Mouse (Mus musculus): ENCODE results near the gene Prcd. TPM values are rescaled to one million over a fixed set of nuclear protein-coding genes. Genes with fewer than 3 reads are reported as not detected.
A peak's percentile ranks its signal among the peaks of the same experiment; 100 is the strongest.

The Prcd gene
- polyA plus RNA-seq, 1 experiment from 2014 or later, result 1.9 TPM

GRCm38 (mm10) chr11:116653709-116654221 is 431 bp downstream of the Prcd start:
- Histone ChIP-seq H3K27me3 (replicated peaks; ENCODE audit: control insufficient read depth, insufficient read depth, low read length) (peaks cover 16% of the 10 kb centered on the region; the same call in 1 of the 2 replicates), H3K4me2 (ENCODE audit: low read depth, low read length) (peak overlapping the region; percentile 96), H3K27ac (ENCODE audit: low read length) (no peak overlapping the region), H3K4me3 (ENCODE audit: low read length) (peak overlapping the region; percentile 59), H3K36me3 (ENCODE audit: control insufficient read depth, insufficient read depth, low read length) (no peaks in the 10 kb centered on the region), H3K4me1 (ENCODE audit: control insufficient read depth, insufficient read depth, low read length) (peaks cover 27% of the 10 kb centered on the region), H3K9ac (ENCODE audit: low read depth, low read length) (peak overlapping the region; percentile 76), H3K9me3 (ENCODE audit: control insufficient read depth, low read length) (no peaks in the 10 kb centered on the region)
- WGBS, result under 1% methylated on average over 44 of the region's 47 CpGs
- ATAC-seq, result no peak

DNA sequence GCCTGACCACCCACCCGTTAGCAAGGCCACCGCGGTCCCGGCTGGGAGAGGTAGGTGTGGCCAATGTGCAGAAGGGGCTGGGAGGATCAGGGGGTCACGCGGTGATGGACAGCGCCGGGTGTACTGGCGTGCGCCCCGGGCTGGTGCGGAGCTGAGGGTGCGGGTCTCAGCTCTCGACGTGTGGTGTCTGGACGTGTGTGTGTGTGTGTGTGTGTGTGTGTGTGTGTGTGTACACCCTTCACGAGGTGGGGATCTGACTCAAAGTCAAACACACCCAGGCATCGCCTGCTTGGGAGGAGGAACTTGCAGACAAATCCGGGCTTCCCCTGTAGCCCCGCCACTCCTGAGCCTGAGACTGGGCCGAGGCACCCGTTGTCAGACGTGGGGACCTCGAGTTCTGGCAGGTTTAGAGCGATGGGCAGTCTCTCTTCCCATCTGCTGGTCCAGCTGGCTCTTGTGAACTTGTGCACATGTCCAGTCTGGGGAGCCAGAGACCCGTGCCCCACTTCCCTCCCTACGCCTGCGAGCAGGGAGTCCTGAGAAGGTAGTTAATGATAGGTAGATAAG is 1.0 kb downstream of the Prcd start, which contains the start of gene Cygb:
Gene Cygb, minus strand, starts transcription at position 59 of the 567 bp plus-strand sequence.
- no peaks in the 10 kb centered on the region for H3K36me3 ChIP-seq (ENCODE audit: control insufficient read depth, insufficient read depth, low read length)
- 6% methylated on average over 28 of the region's 28 CpGs for WGBS
- peaks cover 16% of the 10 kb centered on the region; the same call in 1 of the 2 replicates for H3K27me3 ChIP-seq (replicated peaks; ENCODE audit: control insufficient read depth, insufficient read depth, low read length)
- peak within 1 kb of the TSS; percentile 59 for H3K4me3 ChIP-seq (ENCODE audit: low read length)
- no peak for ATAC-seq
- H3K9me3 ChIP-seq (ENCODE audit: control insufficient read depth, low read length), result no peaks in the 10 kb centered on the region
- peaks cover 23% of the 10 kb centered on the region for H3K4me1 ChIP-seq (ENCODE audit: control insufficient read depth, insufficient read depth, low read length)
- H3K9ac ChIP-seq (ENCODE audit: low read depth, low read length), result peak within 1 kb of the TSS; percentile 76
- H3K4me2 ChIP-seq (ENCODE audit: low read depth, low read length), result peak within 1 kb of the TSS; percentile 96
- no peak within 1 kb of the TSS for H3K27ac ChIP-seq (ENCODE audit: low read length)

DNA sequence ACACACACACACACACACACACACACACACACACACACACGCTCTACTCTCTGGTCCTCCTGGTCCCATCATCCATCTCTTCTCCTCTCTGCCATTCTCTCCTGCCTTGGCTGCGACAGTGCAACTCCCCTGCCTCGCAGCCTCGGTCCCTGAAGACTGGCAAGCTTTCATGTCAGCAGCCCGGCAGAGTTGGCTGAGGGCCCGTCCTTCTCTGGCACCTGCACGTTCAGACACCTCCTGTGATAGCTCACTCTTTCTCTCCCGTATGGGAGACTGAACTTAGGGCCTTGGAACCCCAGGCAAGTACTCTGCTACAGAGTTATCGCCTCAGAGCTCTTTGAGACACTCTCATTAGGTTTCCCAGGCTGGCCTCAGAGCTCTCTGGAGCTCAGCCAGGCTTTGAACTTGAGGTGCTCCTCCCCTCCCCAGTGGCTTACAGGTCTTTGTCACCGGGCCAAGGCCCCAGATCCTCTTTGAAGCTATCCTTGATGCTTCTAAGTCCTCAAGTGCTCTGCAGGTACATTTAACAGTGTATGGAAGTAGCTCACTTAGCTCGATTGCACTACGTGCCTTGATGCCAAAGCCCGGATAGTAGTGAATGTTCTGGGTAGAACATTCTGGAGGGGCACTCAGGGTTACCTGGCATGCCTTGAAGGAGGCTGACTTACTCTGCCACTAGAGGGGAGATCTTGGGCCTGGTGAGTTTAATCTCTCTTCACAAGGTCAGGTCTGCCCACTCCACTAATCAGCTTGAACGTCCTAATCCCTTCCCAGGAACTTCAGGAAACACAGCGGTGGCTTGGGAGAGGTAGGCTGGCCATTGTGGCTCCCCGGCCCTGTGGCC is 3.2 kb downstream of the Prcd start:
- Histone ChIP-seq H3K36me3 (ENCODE audit: control insufficient read depth, insufficient read depth, low read length) (no peaks in the 10 kb centered on the region), H3K27me3 (replicated peaks; ENCODE audit: control insufficient read depth, insufficient read depth, low read length) (peaks cover 16% of the 10 kb centered on the region; the same call in 1 of the 2 replicates), H3K4me1 (ENCODE audit: control insufficient read depth, insufficient read depth, low read length) (peaks cover 28% of the 10 kb centered on the region), H3K9me3 (ENCODE audit: control insufficient read depth, low read length) (no peaks in the 10 kb centered on the region), H3K9ac (ENCODE audit: low read depth, low read length) (peak overlapping the region; percentile 68; the same call in 1 of the 2 replicates), H3K27ac (ENCODE audit: low read length) (no peak overlapping the region), H3K4me2 (ENCODE audit: low read depth, low read length) (no peak overlapping the region), H3K4me3 (ENCODE audit: low read length) (no peak overlapping the region)
- no peak for ATAC-seq
- WGBS, result 74% methylated on average over 16 of the region's 16 CpGs

DNA sequence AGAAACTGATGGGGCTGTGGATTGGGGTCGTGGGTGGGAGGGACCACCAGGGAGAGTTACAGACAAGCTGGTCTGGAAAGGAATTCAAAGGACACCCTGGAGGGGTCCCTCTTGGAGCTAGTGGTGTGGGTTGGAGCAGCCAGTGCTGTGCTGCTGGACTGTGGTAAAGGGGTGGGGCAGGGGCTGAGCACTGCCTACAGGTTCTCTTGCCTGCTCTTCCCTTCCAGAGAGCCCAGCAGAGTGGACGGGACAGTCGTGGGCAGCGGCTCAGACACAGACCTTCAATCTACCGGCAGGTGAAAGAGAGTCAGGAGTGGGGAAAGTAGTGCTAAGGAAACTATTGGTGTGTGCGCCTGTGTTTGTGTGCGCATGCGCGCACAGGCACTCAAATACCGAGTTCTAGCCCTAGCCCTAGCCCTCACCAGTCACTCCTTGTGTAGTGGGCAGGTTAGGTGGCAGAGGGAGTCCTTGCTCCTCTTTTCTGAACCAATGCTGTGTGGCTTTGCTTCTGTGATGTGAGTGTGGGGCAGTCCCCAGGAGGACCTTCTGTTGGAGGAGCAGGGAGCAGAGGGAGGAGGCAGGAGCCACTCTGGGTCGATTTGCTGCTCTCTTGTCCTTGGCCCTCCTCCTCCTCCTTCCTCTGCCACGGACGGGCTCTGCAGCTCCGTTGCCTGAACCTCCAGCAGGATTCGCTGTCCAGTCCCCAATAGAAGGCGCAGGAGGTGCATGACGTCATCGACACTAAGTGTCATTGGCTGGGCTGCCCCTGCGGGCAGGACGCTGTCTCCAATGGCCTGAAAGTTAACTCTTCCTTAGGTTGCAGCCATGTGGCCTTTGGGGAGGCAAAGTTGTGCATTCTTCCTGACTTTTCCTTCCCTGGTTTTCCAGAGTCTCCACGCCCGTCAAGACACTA is 4.2 kb downstream of the Prcd start:
- Histone ChIP-seq H3K4me1 (ENCODE audit: control insufficient read depth, insufficient read depth, low read length) (peaks cover 38% of the 10 kb centered on the region), H3K4me2 (ENCODE audit: low read depth, low read length) (peak overlapping the region; percentile 66), H3K27me3 (replicated peaks; ENCODE audit: control insufficient read depth, insufficient read depth, low read length) (peaks cover 13% of the 10 kb centered on the region; the same call in 1 of the 2 replicates), H3K27ac (ENCODE audit: low read length) (peak overlapping the region; percentile 87), H3K9me3 (ENCODE audit: control insufficient read depth, low read length) (no peaks in the 10 kb centered on the region), H3K4me3 (ENCODE audit: low read length) (peak overlapping the region; percentile 41), H3K36me3 (ENCODE audit: control insufficient read depth, insufficient read depth, low read length) (no peaks in the 10 kb centered on the region), H3K9ac (ENCODE audit: low read depth, low read length) (peak overlapping the region; percentile 68)
- WGBS, result 14% methylated on average over 22 of the region's 22 CpGs
- peak; percentile 94 for ATAC-seq

- Histone ChIP-seq H3K9me3 (ENCODE audit: control insufficient read depth, low read length) (no peaks in the 10 kb centered on the region), H3K27me3 (replicated peaks; ENCODE audit: control insufficient read depth, insufficient read depth, low read length) (peaks cover 6% of the 10 kb centered on the region; the same call in 1 of the 2 replicates), H3K4me1 (ENCODE audit: control insufficient read depth, insufficient read depth, low read length) (peaks cover 37% of the 10 kb centered on the region), H3K4me3 (ENCODE audit: low read length) (no peak overlapping the region), H3K36me3 (ENCODE audit: control insufficient read depth, insufficient read depth, low read length) (no peaks in the 10 kb centered on the region), H3K4me2 (ENCODE audit: low read depth, low read length) (peak overlapping the region; percentile 66; the same call in 1 of the 2 replicates), H3K9ac (ENCODE audit: low read depth, low read length) (peak overlapping the region; percentile 15; the same call in 1 of the 2 replicates), H3K27ac (ENCODE audit: low read length) (peak overlapping the region; percentile 87)
- WGBS, result 56% methylated on average over 10 of the region's 10 CpGs
- ATAC-seq, result peak; percentile 33
Measured at GRCm38 (mm10) chr11:116658238-116658637, 4.9 kb downstream of the Prcd start.

DNA sequence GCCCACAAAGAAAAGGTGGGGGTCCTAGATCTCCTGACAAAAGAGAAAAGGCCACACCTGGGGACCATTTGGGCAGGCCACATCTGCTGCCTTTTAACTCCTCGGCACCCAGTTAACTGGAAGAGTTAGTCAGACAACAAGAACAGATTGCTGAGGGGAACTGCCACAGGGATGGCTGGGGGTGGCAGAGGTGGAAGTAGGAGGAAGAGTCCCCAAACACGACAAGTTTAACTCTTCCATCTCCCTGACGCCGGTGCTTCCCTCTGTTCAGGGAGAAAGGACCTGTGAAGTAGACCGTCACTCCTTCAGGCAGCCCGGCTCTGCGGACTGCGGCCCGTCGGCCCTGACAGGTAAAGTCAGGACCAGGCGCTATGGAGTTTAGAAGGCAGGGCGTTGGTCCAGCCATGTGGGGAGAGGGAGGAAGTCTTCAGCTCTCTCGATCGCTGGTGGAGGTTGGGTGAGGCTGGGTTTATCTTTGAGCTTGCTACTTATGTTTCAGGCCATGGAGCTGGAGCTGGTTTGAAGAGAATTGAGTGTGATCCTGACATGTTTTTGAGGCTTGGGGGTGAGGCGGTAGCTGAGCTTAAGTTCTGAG is 5.8 kb downstream of the Prcd start:
- Histone ChIP-seq H3K9me3 (ENCODE audit: control insufficient read depth, low read length) (no peaks in the 10 kb centered on the region), H3K9ac (ENCODE audit: low read depth, low read length) (no peak overlapping the region), H3K4me3 (ENCODE audit: low read length) (no peak overlapping the region), H3K27me3 (replicated peaks; ENCODE audit: control insufficient read depth, insufficient read depth, low read length) (peaks cover 5% of the 10 kb centered on the region; the same call in 1 of the 2 replicates), H3K4me1 (ENCODE audit: control insufficient read depth, insufficient read depth, low read length) (peaks cover 30% of the 10 kb centered on the region), H3K36me3 (ENCODE audit: control insufficient read depth, insufficient read depth, low read length) (no peaks in the 10 kb centered on the region), H3K27ac (ENCODE audit: low read length) (no peak overlapping the region), H3K4me2 (ENCODE audit: low read depth, low read length) (no peak overlapping the region)
- ATAC-seq, result no peak
- WGBS, result 75% methylated on average over 15 of the region's 15 CpGs

DNA sequence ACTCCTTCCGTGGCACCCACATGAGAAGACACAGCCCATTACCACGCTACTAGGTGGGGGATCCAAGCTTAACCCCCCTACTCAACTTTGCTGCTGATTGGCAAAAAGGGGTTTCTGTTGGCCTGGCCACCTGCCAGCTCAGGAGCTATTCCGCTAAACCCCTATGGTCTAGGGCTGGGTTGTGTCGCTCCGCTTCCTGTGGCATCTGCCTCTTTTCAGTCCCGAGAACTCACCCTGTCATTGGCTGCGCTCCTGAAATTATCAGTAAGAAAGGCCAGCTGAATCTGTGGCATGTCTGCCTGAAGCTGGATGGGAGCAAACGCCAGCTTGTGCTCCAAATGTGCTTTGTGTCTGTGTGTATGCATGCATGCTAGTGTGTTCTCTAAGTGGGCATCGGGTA is 6.8 kb downstream of the Prcd start:
- 59% methylated on average over 9 of the region's 9 CpGs for WGBS
- Histone ChIP-seq H3K4me1 (ENCODE audit: control insufficient read depth, insufficient read depth, low read length) (peaks cover 30% of the 10 kb centered on the region), H3K9me3 (ENCODE audit: control insufficient read depth, low read length) (no peaks in the 10 kb centered on the region), H3K9ac (ENCODE audit: low read depth, low read length) (no peak overlapping the region), H3K4me3 (ENCODE audit: low read length) (no peak overlapping the region), H3K27ac (ENCODE audit: low read length) (no peak overlapping the region), H3K4me2 (ENCODE audit: low read depth, low read length) (no peak overlapping the region), H3K36me3 (ENCODE audit: control insufficient read depth, insufficient read depth, low read length) (no peaks in the 10 kb centered on the region), H3K27me3 (replicated peaks; ENCODE audit: control insufficient read depth, insufficient read depth, low read length) (peaks cover 3% of the 10 kb centered on the region; the same call in 1 of the 2 replicates)
- no peak for ATAC-seq

GRCm38 (mm10) chr11:116661291-116661947 is 8.1 kb downstream of the Prcd start:
- no peak overlapping the region for H3K27ac ChIP-seq (ENCODE audit: low read length)
- H3K4me1 ChIP-seq (ENCODE audit: control insufficient read depth, insufficient read depth, low read length), result peaks cover 30% of the 10 kb centered on the region

More at GRCm38 (mm10) chr11:116661291-116661947, 8.1 kb downstream of the Prcd start:
- H3K4me3 ChIP-seq (ENCODE audit: low read length), result no peak overlapping the region
- no peak overlapping the region for H3K4me2 ChIP-seq (ENCODE audit: low read depth, low read length)
- ATAC-seq, result no peak
- peaks cover 3% of the 10 kb centered on the region; the same call in 1 of the 2 replicates for H3K27me3 ChIP-seq (replicated peaks; ENCODE audit: control insufficient read depth, insufficient read depth, low read length)
- H3K36me3 ChIP-seq (ENCODE audit: control insufficient read depth, insufficient read depth, low read length), result no peaks in the 10 kb centered on the region
- no peaks in the 10 kb centered on the region for H3K9me3 ChIP-seq (ENCODE audit: control insufficient read depth, low read length)
- peak overlapping the region; percentile 14; the same call in 1 of the 2 replicates for H3K9ac ChIP-seq (ENCODE audit: low read depth, low read length)
- WGBS, result 32% methylated on average over 13 of the region's 13 CpGs
